17 mouse cellular contexts compared by ENCODE assay signal in genomic region chr17:45546941-45547340, GRCm38 (mm10). TPM values are rescaled to one million over a fixed set of nuclear protein-coding genes. Genes with fewer than 3 reads are reported as not detected.
DNase-seq lines count a peak whose midpoint lies in the region; ATAC-seq lines count a peak whose summit lies in the region.
"Had no signal": no experiment of that assay in that cellular context is flagged by ENCODE, and none has a peak within 500 bp of the region (broad histone marks: within the 10 kb centered on the region; RNA-seq: fewer than 3 reads in every experiment).

No protein-coding gene starts in this region.

- DNase-seq in heart, adult 11 months = peak; percentile 80
- DNase-seq in heart, postnatal 10 days = no peak
- no peak for DNase-seq in neural tube, embryonic 10.5 days (ENCODE audit: extremely low spot score, low spot score)
- peak; percentile 66 to 68 for DNase-seq in cerebellum, postnatal 10 days
- DNase-seq in adrenal gland, postnatal 14 days = no peak
- DNase-seq: adrenal gland, postnatal 10 days; thymus, postnatal 14 days had no signal

- H3K36me3 ChIP-seq in neural tube, embryonic 13.5 days = peaks cover 30% of the 10 kb centered on the region
- H3K36me3 ChIP-seq in neural tube, embryonic 15.5 days = peaks cover 18% of the 10 kb centered on the region
- H3K36me3 ChIP-seq: heart, embryonic 15.5 days had no signal

- H3K4me2 ChIP-seq in neural tube, embryonic 13.5 days = no peak overlapping the region
- H3K4me2 ChIP-seq in neural tube, embryonic 15.5 days = peak overlapping the region; percentile 72
- H3K4me2 ChIP-seq: heart, embryonic 15.5 days; limb, embryonic 13.5 days; neural tube, embryonic 12.5 days had no signal

- H3K9me3 ChIP-seq in neural tube, embryonic 13.5 days = no peaks in the 10 kb centered on the region
- no peaks in the 10 kb centered on the region for H3K9me3 ChIP-seq in neural tube, embryonic 15.5 days (replicated peaks)
- H3K9me3 ChIP-seq: heart, embryonic 15.5 days; limb, embryonic 13.5 days; neural tube, embryonic 12.5 days had no signal

- H3K27ac ChIP-seq in neural tube, embryonic 13.5 days (replicated peaks) = no peak overlapping the region
- H3K27ac ChIP-seq in neural tube, embryonic 15.5 days (replicated peaks) = no peak overlapping the region
- H3K27ac ChIP-seq: heart, embryonic 15.5 days; limb, embryonic 13.5 days; neural tube, embryonic 12.5 days had no signal

- H3K27me3 ChIP-seq in neural tube, embryonic 13.5 days = peaks cover 68% of the 10 kb centered on the region
- H3K27me3 ChIP-seq in neural tube, embryonic 15.5 days (replicated peaks) = peaks cover 40% of the 10 kb centered on the region

- no peak for ATAC-seq in neural tube, embryonic 13.5 days (ENCODE audit: low read depth)
- no peak for ATAC-seq in neural tube, embryonic 15.5 days (ENCODE audit: low FRiP score)
- ATAC-seq: CD4-positive, CD25-positive, alpha-beta regulatory T cell, adult 4 months had no signal

- 73% methylated on average over 16 of the region's 16 CpGs for WGBS in neural tube, embryonic 13.5 days
- 62% methylated on average over 16 of the region's 16 CpGs for WGBS in neural tube, embryonic 15.5 days

- H3K9ac ChIP-seq in neural tube, embryonic 13.5 days = 0 out of 2 replicates have a peak overlapping the region, but pooled peaks have one; percentile 4
- H3K9ac ChIP-seq in neural tube, embryonic 15.5 days (replicated peaks) = no peak overlapping the region
- H3K9ac ChIP-seq: heart, embryonic 15.5 days; limb, embryonic 13.5 days; neural tube, embryonic 12.5 days had no signal

- no peak overlapping the region for H3K4me3 ChIP-seq in neural tube, embryonic 13.5 days
- H3K4me3 ChIP-seq in neural tube, embryonic 15.5 days (replicated peaks) = no peak overlapping the region
- H3K4me3 ChIP-seq: heart, embryonic 15.5 days; limb, embryonic 13.5 days; neural tube, embryonic 12.5 days had no signal

- intact Hi-C loops in heart, postnatal 10 days (cut with DNase I) = no loop called here

- H3K4me1 ChIP-seq in neural tube, embryonic 13.5 days (replicated peaks) = peaks cover 63% of the 10 kb centered on the region
- H3K4me1 ChIP-seq in neural tube, embryonic 15.5 days = peaks cover 50% of the 10 kb centered on the region

RNA-seq across cellular contexts. Expression of gene Tmem151b, which starts 2.5 kb away (rescaled TPM):
- under 1 TPM; 0.05 to 0.12 TPM for total RNA-seq in heart, postnatal 10 days (2021)
- 19.4 and 22.6 TPM in 2 replicates for polyA plus RNA-seq in neural tube, embryonic 13.5 days (2015; fragmentation: Nextera tagmentation; extraction: Ambion mirVana)
- polyA plus RNA-seq in neural tube, embryonic 15.5 days (2015; fragmentation: Nextera tagmentation; extraction: Ambion mirVana) = 21.2 and 25.6 TPM in 2 replicates
- total RNA-seq in adrenal gland, postnatal 14 days (2021) = 0.33 and 1.6 TPM in 2 replicates
- total RNA-seq: gastrocnemius, adult 18-20 months; granulocyte monocyte progenitor cell, adult 5-6 weeks had no signal

RNA-seq across cellular contexts. Expression of gene Nfkbie, which starts 8.6 kb away (rescaled TPM):
- 1 to 10 TPM; 1.8 to 2.7 TPM for total RNA-seq in heart, postnatal 10 days (2021)
- polyA plus RNA-seq in neural tube, embryonic 13.5 days (2015; fragmentation: Nextera tagmentation; extraction: Ambion mirVana) = 5.3 and 5.6 TPM in 2 replicates
- 4.8 and 10.1 TPM in 2 replicates for polyA plus RNA-seq in neural tube, embryonic 15.5 days (2015; fragmentation: Nextera tagmentation; extraction: Ambion mirVana)
- total RNA-seq in adrenal gland, postnatal 14 days (2021) = 3.6 and 8.7 TPM in 2 replicates

RNA-seq across cellular contexts. Expression of gene Slc35b2, which starts 16.7 kb away (rescaled TPM):
- total RNA-seq in heart, postnatal 10 days (2021) = 10 to 100 TPM; 34.5 to 36.8 TPM
- 75.0 and 84.2 TPM in 2 replicates for polyA plus RNA-seq in neural tube, embryonic 13.5 days (2015; fragmentation: Nextera tagmentation; extraction: Ambion mirVana)
- polyA plus RNA-seq in neural tube, embryonic 15.5 days (2015; fragmentation: Nextera tagmentation; extraction: Ambion mirVana) = 86.3 and 99.5 TPM in 2 replicates
- total RNA-seq in adrenal gland, postnatal 14 days (2021) = 54.8 and 56.1 TPM in 2 replicates

RNA-seq across cellular contexts. Expression of gene Tcte1, which starts 23.7 kb away (rescaled TPM):
- not detected for total RNA-seq in heart, postnatal 10 days (2021)
- polyA plus RNA-seq in neural tube, embryonic 13.5 days (2015; fragmentation: Nextera tagmentation; extraction: Ambion mirVana) = 3.3 and 3.6 TPM in 2 replicates
- polyA plus RNA-seq in neural tube, embryonic 15.5 days (2015; fragmentation: Nextera tagmentation; extraction: Ambion mirVana) = 2.9 and 3.6 TPM in 2 replicates
- total RNA-seq in adrenal gland, postnatal 14 days (2021) = not detected in 2 replicates
- total RNA-seq: adrenal gland, postnatal 10 days; gastrocnemius, adult 18-20 months; granulocyte monocyte progenitor cell, adult 5-6 weeks; MEL had no signal
- polyA plus RNA-seq: CD4-positive, CD25-positive, alpha-beta regulatory T cell, adult 4 months; liver, embryonic 16.5 days had no signal

RNA-seq across cellular contexts. Expression of gene Hsp90ab1, which starts 26.1 kb away (rescaled TPM):
- 1,000 to 10,000 TPM; 1,000 to 1,054 TPM for total RNA-seq in heart, postnatal 10 days (2021)
- polyA plus RNA-seq in neural tube, embryonic 13.5 days (2015; fragmentation: Nextera tagmentation; extraction: Ambion mirVana) = 1,589 and 1,622 TPM in 2 replicates
- polyA plus RNA-seq in neural tube, embryonic 15.5 days (2015; fragmentation: Nextera tagmentation; extraction: Ambion mirVana) = 1,466 and 1,575 TPM in 2 replicates
- total RNA-seq in adrenal gland, postnatal 14 days (2021) = 1,351 and 1,485 TPM in 2 replicates

Comparison
In these comparisons a context has a peak if more than half of its experiments do, and no peak if none do; other contexts are left out.
1. DNase-seq: peak in heart, adult 11 months (single experiment) and cerebellum, postnatal 10 days (2 of 2); none in heart, postnatal 10 days (0 of 2), neural tube, embryonic 10.5 days (single experiment) and adrenal gland, postnatal 14 days (single experiment).